Mouse (Mus musculus): Measurements from ENCODE around the gene Gtdc1. TPM values are rescaled to one million over a fixed set of nuclear protein-coding genes. Genes with fewer than 3 reads are reported as not detected.

Gtdc1 gene
- polyA plus RNA-seq, 1 experiment from 2014 or later: 2.9 TPM

GRCm38 (mm10) chr2:44780961-44781360 lies 146.5 kb downstream of the Gtdc1 start:
- 88% methylated on average over 2 of the region's 2 CpGs for WGBS (ENCODE audit: insufficient replicate concordance)
- Histone ChIP-seq H3K9ac (ENCODE audit: low read depth, low read length) (no peak overlapping the region), H3K27ac (ENCODE audit: low read length) (no peak overlapping the region), H3K4me2 (ENCODE audit: low read depth, low read length) (no peak overlapping the region), H3K4me1 (ENCODE audit: control insufficient read depth, low read depth, low read length) (no peaks in the 10 kb centered on the region), H3K27me3 (ENCODE audit: control insufficient read depth, insufficient read depth, low read depth, low read length) (no peaks in the 10 kb centered on the region), H3K9me3 (replicated peaks; ENCODE audit: control insufficient read depth, low read length) (no peaks in the 10 kb centered on the region), H3K4me3 (ENCODE audit: low read depth, low read length) (no peak overlapping the region), H3K36me3 (ENCODE audit: control insufficient read depth, insufficient read depth) (no peaks in the 10 kb centered on the region)
- ATAC-seq (ENCODE audit: low read depth): no peak

- 68% methylated on average over 1 of the region's 1 CpGs for WGBS (ENCODE audit: insufficient replicate concordance)
- no peak for ATAC-seq (ENCODE audit: low read depth)
- Histone ChIP-seq H3K36me3 (ENCODE audit: control insufficient read depth, insufficient read depth) (no peaks in the 10 kb centered on the region), H3K4me2 (ENCODE audit: low read depth, low read length) (no peak overlapping the region), H3K9me3 (replicated peaks; ENCODE audit: control insufficient read depth, low read length) (no peaks in the 10 kb centered on the region), H3K27me3 (ENCODE audit: control insufficient read depth, insufficient read depth, low read depth, low read length) (no peaks in the 10 kb centered on the region), H3K4me1 (ENCODE audit: control insufficient read depth, low read depth, low read length) (no peaks in the 10 kb centered on the region), H3K9ac (ENCODE audit: low read depth, low read length) (no peak overlapping the region), H3K27ac (ENCODE audit: low read length) (no peak overlapping the region), H3K4me3 (ENCODE audit: low read depth, low read length) (no peak overlapping the region)
These were observed 163.6 kb downstream of the Gtdc1 start for GRCm38 (mm10) chr2:44763898-44764297.

- no peak overlapping the region for H3K27ac ChIP-seq (ENCODE audit: low read length)
- H3K9ac ChIP-seq (ENCODE audit: low read depth, low read length): no peak overlapping the region
- ATAC-seq (ENCODE audit: low read depth): no peak
- 79% methylated on average over 1 of the region's 1 CpGs for WGBS (ENCODE audit: insufficient replicate concordance)
- H3K27me3 ChIP-seq (ENCODE audit: control insufficient read depth, insufficient read depth, low read depth, low read length): no peaks in the 10 kb centered on the region
- H3K4me3 ChIP-seq (ENCODE audit: low read depth, low read length): no peak overlapping the region
- H3K9me3 ChIP-seq (replicated peaks; ENCODE audit: control insufficient read depth, low read length): no peaks in the 10 kb centered on the region
- no peaks in the 10 kb centered on the region for H3K4me1 ChIP-seq (ENCODE audit: control insufficient read depth, low read depth, low read length)
- H3K36me3 ChIP-seq (ENCODE audit: control insufficient read depth, insufficient read depth): no peaks in the 10 kb centered on the region
- no peak overlapping the region for H3K4me2 ChIP-seq (ENCODE audit: low read depth, low read length)
These were observed 190.8 kb downstream of the Gtdc1 start for GRCm38 (mm10) chr2:44736618-44737017.

GRCm38 (mm10) chr2:44721461-44721860 lies 206.0 kb downstream of the Gtdc1 start:
- H3K27me3 ChIP-seq (ENCODE audit: control insufficient read depth, insufficient read depth, low read depth, low read length): no peaks in the 10 kb centered on the region
- H3K9me3 ChIP-seq (replicated peaks; ENCODE audit: control insufficient read depth, low read length): no peaks in the 10 kb centered on the region
- H3K36me3 ChIP-seq (ENCODE audit: control insufficient read depth, insufficient read depth): no peaks in the 10 kb centered on the region
- H3K9ac ChIP-seq (ENCODE audit: low read depth, low read length): no peak overlapping the region
- no peaks in the 10 kb centered on the region for H3K4me1 ChIP-seq (ENCODE audit: control insufficient read depth, low read depth, low read length)
- H3K4me2 ChIP-seq (ENCODE audit: low read depth, low read length): no peak overlapping the region
- ATAC-seq (ENCODE audit: low read depth): no peak
- H3K4me3 ChIP-seq (ENCODE audit: low read depth, low read length): no peak overlapping the region
- no peak overlapping the region for H3K27ac ChIP-seq (ENCODE audit: low read length)

GRCm38 (mm10) chr2:44705883-44706615 lies 221.4 kb downstream of the Gtdc1 start:
- Histone ChIP-seq H3K4me2 (ENCODE audit: low read depth, low read length) (no peak overlapping the region), H3K9me3 (replicated peaks; ENCODE audit: control insufficient read depth, low read length) (no peaks in the 10 kb centered on the region), H3K36me3 (ENCODE audit: control insufficient read depth, insufficient read depth) (no peaks in the 10 kb centered on the region), H3K4me3 (ENCODE audit: low read depth, low read length) (no peak overlapping the region), H3K27ac (ENCODE audit: low read length) (no peak overlapping the region), H3K27me3 (ENCODE audit: control insufficient read depth, insufficient read depth, low read depth, low read length) (no peaks in the 10 kb centered on the region), H3K9ac (ENCODE audit: low read depth, low read length) (no peak overlapping the region), H3K4me1 (ENCODE audit: control insufficient read depth, low read depth, low read length) (no peaks in the 10 kb centered on the region)
- 66% methylated on average over 4 of the region's 4 CpGs for WGBS (ENCODE audit: insufficient replicate concordance)
- no peak for ATAC-seq (ENCODE audit: low read depth)

GRCm38 (mm10) chr2:44700276-44700675 lies 227.2 kb downstream of the Gtdc1 start:
- Histone ChIP-seq H3K9ac (ENCODE audit: low read depth, low read length) (no peak overlapping the region), H3K27me3 (ENCODE audit: control insufficient read depth, insufficient read depth, low read depth, low read length) (no peaks in the 10 kb centered on the region), H3K4me3 (ENCODE audit: low read depth, low read length) (no peak overlapping the region), H3K9me3 (replicated peaks; ENCODE audit: control insufficient read depth, low read length) (no peaks in the 10 kb centered on the region), H3K4me1 (ENCODE audit: control insufficient read depth, low read depth, low read length) (no peaks in the 10 kb centered on the region), H3K27ac (ENCODE audit: low read length) (no peak overlapping the region), H3K4me2 (ENCODE audit: low read depth, low read length) (no peak overlapping the region), H3K36me3 (ENCODE audit: control insufficient read depth, insufficient read depth) (no peaks in the 10 kb centered on the region)
- 49% methylated on average over 4 of the region's 4 CpGs for WGBS (ENCODE audit: insufficient replicate concordance)
- no peak for ATAC-seq (ENCODE audit: low read depth)

GRCm38 (mm10) chr2:44696441-44696840 lies 231.0 kb downstream of the Gtdc1 start:
- Histone ChIP-seq H3K36me3 (ENCODE audit: control insufficient read depth, insufficient read depth) (no peaks in the 10 kb centered on the region), H3K27ac (ENCODE audit: low read length) (no peak overlapping the region), H3K9me3 (replicated peaks; ENCODE audit: control insufficient read depth, low read length) (no peaks in the 10 kb centered on the region), H3K9ac (ENCODE audit: low read depth, low read length) (no peak overlapping the region), H3K27me3 (ENCODE audit: control insufficient read depth, insufficient read depth, low read depth, low read length) (no peaks in the 10 kb centered on the region), H3K4me1 (ENCODE audit: control insufficient read depth, low read depth, low read length) (no peaks in the 10 kb centered on the region), H3K4me3 (ENCODE audit: low read depth, low read length) (no peak overlapping the region), H3K4me2 (ENCODE audit: low read depth, low read length) (no peak overlapping the region)
- no peak for ATAC-seq (ENCODE audit: low read depth)
- 67% methylated on average over 3 of the region's 3 CpGs for WGBS (ENCODE audit: insufficient replicate concordance)

GRCm38 (mm10) chr2:44693898-44694297 lies 233.6 kb downstream of the Gtdc1 start:
- H3K4me3 ChIP-seq (ENCODE audit: low read depth, low read length): no peak overlapping the region
- H3K27ac ChIP-seq (ENCODE audit: low read length): no peak overlapping the region
- no peaks in the 10 kb centered on the region for H3K36me3 ChIP-seq (ENCODE audit: control insufficient read depth, insufficient read depth)
- no peaks in the 10 kb centered on the region for H3K9me3 ChIP-seq (replicated peaks; ENCODE audit: control insufficient read depth, low read length)
- no peak overlapping the region for H3K9ac ChIP-seq (ENCODE audit: low read depth, low read length)
- H3K4me1 ChIP-seq (ENCODE audit: control insufficient read depth, low read depth, low read length): no peaks in the 10 kb centered on the region
- no peaks in the 10 kb centered on the region for H3K27me3 ChIP-seq (ENCODE audit: control insufficient read depth, insufficient read depth, low read depth, low read length)
- WGBS (ENCODE audit: insufficient replicate concordance): 60% methylated on average over 1 of the region's 1 CpGs
- no peak for ATAC-seq (ENCODE audit: low read depth)
- no peak overlapping the region for H3K4me2 ChIP-seq (ENCODE audit: low read depth, low read length)

- H3K4me2 ChIP-seq (ENCODE audit: low read depth, low read length): no peak overlapping the region
- H3K36me3 ChIP-seq (ENCODE audit: control insufficient read depth, insufficient read depth): no peaks in the 10 kb centered on the region
- no peaks in the 10 kb centered on the region for H3K27me3 ChIP-seq (ENCODE audit: control insufficient read depth, insufficient read depth, low read depth, low read length)
- H3K27ac ChIP-seq (ENCODE audit: low read length): no peak overlapping the region
- H3K4me1 ChIP-seq (ENCODE audit: control insufficient read depth, low read depth, low read length): no peaks in the 10 kb centered on the region
- ATAC-seq (ENCODE audit: low read depth): no peak
- H3K9me3 ChIP-seq (replicated peaks; ENCODE audit: control insufficient read depth, low read length): no peaks in the 10 kb centered on the region
- no peak overlapping the region for H3K4me3 ChIP-seq (ENCODE audit: low read depth, low read length)
- H3K9ac ChIP-seq (ENCODE audit: low read depth, low read length): no peak overlapping the region
- 70% methylated on average over 7 of the region's 7 CpGs for WGBS (ENCODE audit: insufficient replicate concordance)
These were observed 263.4 kb downstream of the Gtdc1 start for GRCm38 (mm10) chr2:44664049-44664448.

Data from liver, embryonic 16.5 days (tissue).